Mouse (Mus musculus): Measurements from ENCODE around the gene Smim22. TPM values are rescaled to one million over a fixed set of nuclear protein-coding genes. Genes with fewer than 3 reads are reported as not detected.

Gene Smim22
- total RNA-seq, 2 experiments from 2014 or later, result 1.4 TPM; not detected in 1

GRCm38 (mm10) chr16:5008076-5008475, 988 bp downstream of the Smim22 start:
- no peak for DNase-seq

GRCm38 (mm10) chr16:5010371-5010935, 3.4 kb downstream of the Smim22 start:
- no peak for DNase-seq

GRCm38 (mm10) chr16:5011285-5011684, 4.2 kb downstream of the Smim22 start:
- DNase-seq, result no peak

- no peak for DNase-seq
Measured at GRCm38 (mm10) chr16:5012036-5013005, 5.2 kb downstream of the Smim22 start.

- peak; percentile 97 for DNase-seq
Measured at GRCm38 (mm10) chr16:5013054-5013838, 6.2 kb downstream of the Smim22 start, which contains the start of gene Rogdi. Gene Rogdi (minus strand): TSS chr16:5013553.

GRCm38 (mm10) chr16:5014578-5014977, 7.5 kb downstream of the Smim22 start:
- no peak for DNase-seq

- DNase-seq, result no peak
Measured at GRCm38 (mm10) chr16:5024021-5024420, 16.9 kb downstream of the Smim22 start.

GRCm38 (mm10) chr16:5029847-5030246, 22.8 kb downstream of the Smim22 start:
- DNase-seq, result no peak

GRCm38 (mm10) chr16:5035591-5035990, 28.5 kb downstream of the Smim22 start:
- peak; percentile 58 for DNase-seq

GRCm38 (mm10) chr16:5036649-5037234, 29.7 kb downstream of the Smim22 start:
- DNase-seq, result no peak

- DNase-seq, result no peak
Measured at GRCm38 (mm10) chr16:5045322-5045721, 38.2 kb downstream of the Smim22 start.

- no peak for DNase-seq
Measured at GRCm38 (mm10) chr16:5049182-5049773, 42.2 kb downstream of the Smim22 start.

GRCm38 (mm10) chr16:5049774-5050234, 42.7 kb downstream of the Smim22 start, which contains the start of the genes Glyr1 and Ubn1:
Gene Glyr1 (minus strand): TSS chr16:5049863.
Gene Ubn1 (plus strand): TSS chr16:5050057.
- DNase-seq, result peak; percentile 99

- peak; percentile 84 for DNase-seq
Measured at GRCm38 (mm10) chr16:5050251-5051110, 43.4 kb downstream of the Smim22 start.

Other genes starting within 250 kb of the Smim22 start
- gene Cdip1, start 217.0 kb upstream of the Smim22 start, total RNA-seq (2021), result 100 to 1,000 TPM; 126 to 148 TPM
- not detected for gene 4930562C15Rik, start 171.9 kb upstream of the Smim22 start, total RNA-seq (2021)
- 10 to 100 TPM; 29.2 to 31.3 TPM for gene Ubald1, start 127.0 kb upstream of the Smim22 start, total RNA-seq (2021)
- gene Mgrn1, start 121.0 kb upstream of the Smim22 start, total RNA-seq (2021), result 100 to 1,000 TPM in 1 of 2 experiments, 10 to 100 TPM in 1; 88.0 to 106 TPM
- 10 to 100 TPM; 63.3 to 79.9 TPM for gene Nudt16l1, start 68.5 kb upstream of the Smim22 start, total RNA-seq (2021)
- gene Anks3, start 43.1 kb upstream of the Smim22 start, total RNA-seq (2021), result 10 to 100 TPM; 30.3 to 41.9 TPM
- not detected for gene Sept12, start 9.4 kb upstream of the Smim22 start, total RNA-seq (2021)
- 10 to 100 TPM; 33.0 to 43.7 TPM for gene Rogdi, start 6.3 kb downstream of the Smim22 start, total RNA-seq (2021)
- 10 to 100 TPM; 80.1 to 82.7 TPM for gene Glyr1, start 42.6 kb downstream of the Smim22 start, total RNA-seq (2021)
- 10 to 100 TPM; 33.8 to 37.1 TPM for gene Ubn1, start 42.8 kb downstream of the Smim22 start, total RNA-seq (2021)
- gene Ppl, start 125.1 kb downstream of the Smim22 start, total RNA-seq (2021), result 1 to 10 TPM; 2.0 to 2.3 TPM
- gene Sec14l5, start 139.8 kb downstream of the Smim22 start, total RNA-seq (2021), result under 1 TPM; 0.39 to 0.76 TPM
- 10 to 100 TPM; 19.3 to 20.2 TPM for gene Nagpa, start 196.7 kb downstream of the Smim22 start, total RNA-seq (2021)
- gene AU021092, start 215.0 kb downstream of the Smim22 start, total RNA-seq (2021), result 10 to 100 TPM; 13.5 to 14.8 TPM
- gene Alg1, start 226.3 kb downstream of the Smim22 start, total RNA-seq (2021), result 10 to 100 TPM; 28.1 to 28.7 TPM
- 10 to 100 TPM; 30.4 to 36.6 TPM for gene Eef2kmt, start 248.7 kb downstream of the Smim22 start, total RNA-seq (2021)

Data from adrenal gland, postnatal 10 days (tissue).